Comparison of ENCODE assay signal across 10 mouse cellular contexts in genomic region chr7:122670442-122670872, GRCm38 (mm10). TPM values are rescaled to one million over a fixed set of nuclear protein-coding genes. Genes with fewer than 3 reads are reported as not detected.
DNase-seq lines count a peak whose midpoint lies in the region; ATAC-seq and TF ChIP-seq lines count a peak whose summit lies in the region.
"Had no signal": no experiment of that assay in that cellular context is flagged by ENCODE, and none has a peak within 500 bp of the region (broad histone marks: within the 10 kb centered on the region; RNA-seq: fewer than 3 reads in every experiment).

TSS of gene Cacng3 (plus strand) at chr7:122670492.

- H3K27ac ChIP-seq in heart, embryonic 12.5 days (ENCODE audit: poor library complexity, severe bottlenecking): no peak within 1 kb of the TSS
- peak within 1 kb of the TSS; percentile 79 for H3K27ac ChIP-seq in neural tube, embryonic 15.5 days (replicated peaks)
- no peak within 1 kb of the TSS for H3K27ac ChIP-seq in lung, postnatal 0 days (ENCODE audit: low read length)

- no peak for DNase-seq in heart, adult 8-10 months (ENCODE audit: low spot score)
- DNase-seq in ovary, postnatal 14 days (ENCODE audit: low spot score): peak; percentile 0
- no peak for DNase-seq in ovary, postnatal 10 days (ENCODE audit: low spot score)
- DNase-seq in layer of hippocampus, postnatal 14 days (ENCODE audit: low spot score in 2 of 2): no peak
- DNase-seq in spleen, postnatal 4 days (ENCODE audit: low spot score in 2 of 2): no peak
- DNase-seq in lung, postnatal 0 days (ENCODE audit: low spot score): no peak

- no peak for TF ChIP-seq EP300 in lung, postnatal 0 days (IDR thresholded peaks at IDR 0.05)

- 8% methylated on average over 13 of the region's 13 CpGs for WGBS in heart, embryonic 12.5 days
- 9% methylated on average over 13 of the region's 13 CpGs for WGBS in neural tube, embryonic 15.5 days
- 17% methylated on average over 13 of the region's 13 CpGs for WGBS in lung, postnatal 0 days

- no peak within 1 kb of the TSS for H3K9ac ChIP-seq in heart, embryonic 12.5 days
- peak within 1 kb of the TSS; percentile 55 for H3K9ac ChIP-seq in neural tube, embryonic 15.5 days (replicated peaks)
- no peak within 1 kb of the TSS for H3K9ac ChIP-seq in lung, postnatal 0 days (replicated peaks; ENCODE audit: low read depth)

- H3K36me3 ChIP-seq in heart, embryonic 12.5 days: no peaks in the 10 kb centered on the region
- H3K36me3 ChIP-seq in neural tube, embryonic 15.5 days: no peaks in the 10 kb centered on the region
- no peaks in the 10 kb centered on the region for H3K36me3 ChIP-seq in lung, postnatal 0 days (ENCODE audit: insufficient read depth, low read length)

- H3K27me3 ChIP-seq in heart, embryonic 12.5 days (replicated peaks): peaks cover 15% of the 10 kb centered on the region
- no peaks in the 10 kb centered on the region for H3K27me3 ChIP-seq in neural tube, embryonic 15.5 days (replicated peaks)
- 0 out of 2 replicates have a peak, but pooled peaks cover 7% of the 10 kb centered on the region for H3K27me3 ChIP-seq in lung, postnatal 0 days (replicated peaks; ENCODE audit: insufficient read depth, low read length)

- TF ChIP-seq CTCF in lung, postnatal 0 days (IDR thresholded peaks at IDR 0.05): no peak

- peak within 1 kb of the TSS; percentile 17; the same call in 1 of the 2 replicates for H3K4me3 ChIP-seq in heart, embryonic 12.5 days
- H3K4me3 ChIP-seq in neural tube, embryonic 15.5 days (replicated peaks): peak within 1 kb of the TSS; percentile 49
- no peak within 1 kb of the TSS for H3K4me3 ChIP-seq in lung, postnatal 0 days (ENCODE audit: low read depth, low read length)

- H3K4me2 ChIP-seq in heart, embryonic 12.5 days: peak within 1 kb of the TSS; percentile 62
- peak within 1 kb of the TSS; percentile 81 for H3K4me2 ChIP-seq in neural tube, embryonic 15.5 days
- H3K4me2 ChIP-seq in lung, postnatal 0 days (replicated peaks; ENCODE audit: low read depth, low read length): no peak within 1 kb of the TSS

- no peak for ATAC-seq in heart, embryonic 12.5 days (ENCODE audit: insufficient number of reproducible peaks, low FRiP score)
- ATAC-seq in neural tube, embryonic 15.5 days (ENCODE audit: low FRiP score): peak; percentile 80
- no peak for ATAC-seq in lung, postnatal 0 days

- H3K9me3 ChIP-seq in heart, embryonic 12.5 days (replicated peaks): 0 out of 2 replicates have a peak, but pooled peaks cover 3% of the 10 kb centered on the region
- H3K9me3 ChIP-seq in neural tube, embryonic 15.5 days (replicated peaks): no peaks in the 10 kb centered on the region
- H3K9me3 ChIP-seq in lung, postnatal 0 days (ENCODE audit: low read length): no peaks in the 10 kb centered on the region

- peaks cover 9% of the 10 kb centered on the region; the same call in 1 of the 2 replicates for H3K4me1 ChIP-seq in heart, embryonic 12.5 days (replicated peaks)
- peaks cover 15% of the 10 kb centered on the region for H3K4me1 ChIP-seq in neural tube, embryonic 15.5 days
- H3K4me1 ChIP-seq in lung, postnatal 0 days (ENCODE audit: insufficient read depth, low read depth, low read length): no peaks in the 10 kb centered on the region

RNA-seq across cellular contexts. Expression of gene Cacng3, which starts in this region (rescaled TPM):
- not detected in 2 replicates for polyA plus RNA-seq in heart, embryonic 12.5 days (2016; fragmentation: Nextera tagmentation; extraction: Ambion mirVana)
- total RNA-seq in heart, adult 8-10 months (2022): not detected
- total RNA-seq in layer of hippocampus, postnatal 14 days (2021): 10 to 100 TPM; 44.7 to 47.4 TPM
- 31.3 and 34.6 TPM in 2 replicates for polyA plus RNA-seq in neural tube, embryonic 15.5 days (2015; fragmentation: Nextera tagmentation; extraction: Ambion mirVana)
- polyA plus RNA-seq in lung, postnatal 0 days (2015; fragmentation: Nextera tagmentation; extraction: Ambion mirVana): not detected in 2 replicates
- total RNA-seq: gastrocnemius, adult 18-20 months; liver, adult 2 months had no signal
- polyA plus RNA-seq: liver, adult 2 months had no signal

Comparison
In these comparisons a context has a peak if more than half of its experiments do, and no peak if none do; other contexts are left out.
1. RNA of gene Cacng3 (total RNA-seq): 44.7 to 47.4 TPM in layer of hippocampus, postnatal 14 days; not detected in heart, adult 8-10 months; every median in the first group is over 10 times any median in the second.
2. RNA of gene Cacng3 (polyA plus RNA-seq): 31.3 to 34.6 TPM in neural tube, embryonic 15.5 days; not detected in heart, embryonic 12.5 days and not detected in lung, postnatal 0 days; every median in the first group is over 10 times any median in the second.